8 mouse cellular contexts compared by ENCODE assay signal in the genomic region with DNA sequence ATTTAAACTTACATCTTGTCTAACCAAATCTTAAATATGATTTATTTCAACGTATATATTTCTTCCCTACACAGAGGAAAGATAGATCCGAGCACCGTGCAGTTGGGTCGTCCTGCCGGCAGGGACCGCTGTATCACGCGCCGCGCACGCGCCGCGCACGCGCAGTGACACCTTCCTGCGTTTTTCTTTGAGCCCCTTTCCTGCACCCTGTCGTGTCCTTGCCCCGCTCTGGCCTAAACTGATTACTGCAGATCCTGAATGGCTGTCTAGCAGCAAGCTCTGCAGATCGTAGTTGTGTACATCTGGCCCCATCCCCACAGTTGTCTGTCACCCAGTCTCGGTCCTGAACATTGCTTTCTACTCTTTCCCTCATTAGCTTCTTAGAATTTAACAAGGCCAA. TPM values are rescaled to one million over a fixed set of nuclear protein-coding genes. Genes with fewer than 3 reads are reported as not detected.
DNase-seq lines count a peak whose midpoint lies in the region; ATAC-seq and TF ChIP-seq lines count a peak whose summit lies in the region.

No protein-coding gene starts in this region.

- DNase-seq in MEL-GATA-1-ER (ENCODE audit: extremely low read depth, low read depth), result peak; percentile 78
- peak; percentile 83 to 87 for DNase-seq in cerebellum, adult 2 months
- peak; percentile 77 for DNase-seq in layer of hippocampus, adult 9-11 months
- DNase-seq in lung, postnatal 10 days, result peak; percentile 88
- peak; percentile 75 for DNase-seq in ovary, postnatal 14 days (ENCODE audit: low spot score)
- DNase-seq in thymus, adult 2 months, result peak; percentile 84

- H3K4me3 ChIP-seq in cerebellum, adult 2 months (replicated peaks; ENCODE audit: insufficient read depth, low read depth, low read length), result peak overlapping the region; percentile 55
- peak overlapping the region; percentile 11 for H3K4me3 ChIP-seq in forebrain, embryonic 16.5 days (replicated peaks; ENCODE audit: low read length)
- H3K4me3 ChIP-seq in thymus, adult 2 months (ENCODE audit: control insufficient read depth, insufficient read depth, low read length), result no peak overlapping the region

- H3K9me3 ChIP-seq in forebrain, embryonic 16.5 days (ENCODE audit: control insufficient read depth, low read length), result no peaks in the 10 kb centered on the region

- H3K36me3 ChIP-seq in forebrain, embryonic 16.5 days (ENCODE audit: control insufficient read depth, insufficient read depth), result peaks cover under 1% of the 10 kb centered on the region
- peaks cover 7% of the 10 kb centered on the region for H3K36me3 ChIP-seq in thymus, adult 2 months (ENCODE audit: control insufficient read depth, insufficient read depth, low read length)

- TF ChIP-seq POLR2A in cerebellum, adult 2 months (IDR thresholded peaks at IDR 0.05; ENCODE audit: borderline replicate concordance, insufficient read depth, low read length), result peak; percentile 83; the same call in 1 of the 2 replicates
- peak; percentile 54; the same call in 1 of the 2 replicates for TF ChIP-seq POLR2A in thymus, adult 2 months (IDR thresholded peaks at IDR 0.05; ENCODE audit: control insufficient read depth, extremely low read depth, insufficient read depth, low read length, poor library complexity)

- peak; percentile 21 for ATAC-seq in forebrain, embryonic 16.5 days
- peak; percentile 38 to 54 for ATAC-seq in hematopoietic stem cell, adult 5-6 weeks (replicated peaks in 1 of 2; ENCODE audit: insufficient read depth in 1 of 2, low FRiP score in 2 of 2, low TSS enrichment in 1 of 2, low read depth in 1 of 2, poor library complexity in 2 of 2, severe bottlenecking in 2 of 2)

- H3K4me1 ChIP-seq in cerebellum, adult 2 months (ENCODE audit: control insufficient read depth, insufficient read depth, low read length), result peaks cover 14% of the 10 kb centered on the region
- H3K4me1 ChIP-seq in forebrain, embryonic 16.5 days (replicated peaks; ENCODE audit: control insufficient read depth, insufficient read depth, low read length), result peaks cover 46% of the 10 kb centered on the region
- H3K4me1 ChIP-seq in thymus, adult 2 months (replicated peaks; ENCODE audit: control insufficient read depth, insufficient read depth, low read length), result peaks cover 36% of the 10 kb centered on the region

- WGBS in cerebellum, adult 2 months, result 2% methylated on average over 21 of the region's 21 CpGs
- WGBS in forebrain, embryonic 16.5 days, result 4% methylated on average over 21 of the region's 21 CpGs
- WGBS in thymus, adult 2 months, result 5% methylated on average over 21 of the region's 21 CpGs

- peak; percentile 87 for TF ChIP-seq CTCF in cerebellum, adult 2 months (IDR thresholded peaks at IDR 0.05; ENCODE audit: borderline replicate concordance, insufficient read depth, low read depth, low read length)
- peak; percentile 92 for TF ChIP-seq CTCF in thymus, adult 2 months (IDR thresholded peaks at IDR 0.05; ENCODE audit: borderline replicate concordance, control insufficient read depth, extremely low read depth, insufficient read depth, low read length, poor library complexity)

- no peaks in the 10 kb centered on the region for H3K27me3 ChIP-seq in cerebellum, adult 2 months (ENCODE audit: control insufficient read depth, insufficient read depth, low read length)
- no peaks in the 10 kb centered on the region for H3K27me3 ChIP-seq in forebrain, embryonic 16.5 days (replicated peaks; ENCODE audit: control insufficient read depth, insufficient read depth, low read length)
- no peaks in the 10 kb centered on the region for H3K27me3 ChIP-seq in thymus, adult 2 months (ENCODE audit: control insufficient read depth, insufficient read depth, low read length)

- peak overlapping the region; percentile 88 for H3K27ac ChIP-seq in cerebellum, adult 2 months (ENCODE audit: insufficient read depth, low read length)
- H3K27ac ChIP-seq in forebrain, embryonic 16.5 days (ENCODE audit: low read length), result peak overlapping the region; percentile 94
- H3K27ac ChIP-seq in thymus, adult 2 months (ENCODE audit: control insufficient read depth, insufficient read depth, low read length), result peak overlapping the region; percentile 86

- peak overlapping the region; percentile 40 for H3K9ac ChIP-seq in forebrain, embryonic 16.5 days (replicated peaks; ENCODE audit: low read depth, low read length)

- H3K4me2 ChIP-seq in forebrain, embryonic 16.5 days (ENCODE audit: low read length), result peak overlapping the region; percentile 45

RNA-seq across cellular contexts. Expression of a gene that starts 3.3 kb away (rescaled TPM):
- 1,163 and 1,164 TPM in 2 replicates for polyA plus RNA-seq in cerebellum, adult 2 months (2012; rRNA removed)
- polyA plus RNA-seq in forebrain, embryonic 16.5 days (2015; fragmentation: Nextera tagmentation; extraction: Ambion mirVana), result 652 and 674 TPM in 2 replicates
- total RNA-seq in hematopoietic stem cell, adult 5-6 weeks (2017), result 1,714 and 1,773 TPM in 2 replicates
- 2,100 and 2,369 TPM in 2 replicates for polyA plus RNA-seq in thymus, adult 2 months (2012; rRNA removed)

RNA-seq across cellular contexts. Expression of a gene that starts 5.4 kb away (rescaled TPM):
- 34.8 and 36.0 TPM in 2 replicates for polyA plus RNA-seq in cerebellum, adult 2 months (2012; rRNA removed)
- polyA plus RNA-seq in forebrain, embryonic 16.5 days (2015; fragmentation: Nextera tagmentation; extraction: Ambion mirVana), result 48.5 and 62.7 TPM in 2 replicates
- 7.3 and 8.7 TPM in 2 replicates for total RNA-seq in hematopoietic stem cell, adult 5-6 weeks (2017)
- polyA plus RNA-seq in thymus, adult 2 months (2012; rRNA removed), result 67.6 and 72.9 TPM in 2 replicates

RNA-seq across cellular contexts. Expression of a gene that starts 9.7 kb away (rescaled TPM):
- 70.7 and 73.0 TPM in 2 replicates for polyA plus RNA-seq in cerebellum, adult 2 months (2012; rRNA removed)
- 55.1 and 56.9 TPM in 2 replicates for polyA plus RNA-seq in forebrain, embryonic 16.5 days (2015; fragmentation: Nextera tagmentation; extraction: Ambion mirVana)
- total RNA-seq in hematopoietic stem cell, adult 5-6 weeks (2017), result 29.9 and 30.6 TPM in 2 replicates
- 95.9 and 103 TPM in 2 replicates for polyA plus RNA-seq in thymus, adult 2 months (2012; rRNA removed)

RNA-seq across cellular contexts. Expression of a gene that starts 10.5 kb away (rescaled TPM):
- not detected in 2 replicates for polyA plus RNA-seq in cerebellum, adult 2 months (2012; rRNA removed)
- not detected in 2 replicates for polyA plus RNA-seq in forebrain, embryonic 16.5 days (2015; fragmentation: Nextera tagmentation; extraction: Ambion mirVana)
- not detected in 2 replicates for total RNA-seq in hematopoietic stem cell, adult 5-6 weeks (2017)
- not detected in 2 replicates for polyA plus RNA-seq in thymus, adult 2 months (2012; rRNA removed)

RNA-seq across cellular contexts. Expression of a gene that starts 28.7 kb away (rescaled TPM):
- polyA plus RNA-seq in cerebellum, adult 2 months (2012; rRNA removed), result 0.16 and 0.33 TPM in 2 replicates
- 0.11 TPM in 1 of 2 replicates, not detected in the other for polyA plus RNA-seq in forebrain, embryonic 16.5 days (2015; fragmentation: Nextera tagmentation; extraction: Ambion mirVana)
- total RNA-seq in hematopoietic stem cell, adult 5-6 weeks (2017), result not detected in 2 replicates
- polyA plus RNA-seq in thymus, adult 2 months (2012; rRNA removed), result 0.12 TPM in 1 of 2 replicates, not detected in the other
